Mouse (Mus musculus) naive thymus-derived CD4-positive, alpha-beta T cell, adult 2 months (primary cell): ENCODE data around the gene Eps15.

ENCODE experiments used
- DNase-seq: peaks from one replicate; pipeline ENCODE4 v3.0.0-alpha.2; 2011; ENCODE audit warnings: low read depth

The Eps15 gene

GRCm38 (mm10) chr4:109268903-109269302 lies 11.2 kb upstream of the Eps15 start:
- DNase-seq: no peak

GRCm38 (mm10) chr4:109271803-109272202 lies 8.3 kb upstream of the Eps15 start:
- no peak for DNase-seq

- DNase-seq: peak; percentile 55
These were observed 6.4 kb upstream of the Eps15 start for GRCm38 (mm10) chr4:109273586-109274240.

GRCm38 (mm10) chr4:109280459-109281160 lies 542 bp downstream of the Eps15 start:
- peak; percentile 50 for DNase-seq

GRCm38 (mm10) chr4:109281161-109281560 lies 1.1 kb downstream of the Eps15 start:
- peak; percentile 38 for DNase-seq

GRCm38 (mm10) chr4:109281946-109282345 lies 1.9 kb downstream of the Eps15 start:
- no peak for DNase-seq

- no peak for DNase-seq
These were observed 14.6 kb downstream of the Eps15 start for GRCm38 (mm10) chr4:109294629-109295028.

- no peak for DNase-seq
These were observed 16.4 kb downstream of the Eps15 start for GRCm38 (mm10) chr4:109296510-109296909.

GRCm38 (mm10) chr4:109299136-109299535 lies 19.1 kb downstream of the Eps15 start:
- DNase-seq: no peak

GRCm38 (mm10) chr4:109316941-109317894 lies 37.1 kb downstream of the Eps15 start:
- DNase-seq: no peak

GRCm38 (mm10) chr4:109336796-109337195 lies 56.7 kb downstream of the Eps15 start:
- no peak for DNase-seq

GRCm38 (mm10) chr4:109341222-109341621 lies 61.2 kb downstream of the Eps15 start:
- no peak for DNase-seq

GRCm38 (mm10) chr4:109342783-109343485 lies 62.9 kb downstream of the Eps15 start:
- no peak for DNase-seq

GRCm38 (mm10) chr4:109343909-109344308 lies 63.8 kb downstream of the Eps15 start:
- no peak for DNase-seq

- DNase-seq: no peak
These were observed 98.0 kb downstream of the Eps15 start for GRCm38 (mm10) chr4:109378107-109378506.

- DNase-seq: no peak
These were observed 102.4 kb downstream of the Eps15 start for GRCm38 (mm10) chr4:109382457-109382856.

- no peak for DNase-seq
These were observed 105.5 kb downstream of the Eps15 start for GRCm38 (mm10) chr4:109385599-109385998.

- no peak for DNase-seq
These were observed 113.2 kb downstream of the Eps15 start for GRCm38 (mm10) chr4:109393229-109393779.

- DNase-seq: no peak
These were observed 113.8 kb downstream of the Eps15 start for GRCm38 (mm10) chr4:109393902-109394301.

GRCm38 (mm10) chr4:109394314-109395074 lies 114.4 kb downstream of the Eps15 start:
- no peak for DNase-seq
